Mouse (Mus musculus) embryonic fibroblast, embryonic 13.5 days (primary cell): ENCODE data around the gene Limk2.

Source experiments
- CTCF ChIP-seq: IDR thresholded peaks from 2 replicates; pipeline ENCODE4 v1.5.1; 2011; ENCODE audit warnings: mild to moderate bottlenecking, control low read depth, low read length, moderate library complexity, borderline replicate concordance; ENCODE audit not compliant: insufficient read depth
- POLR2A ChIP-seq: IDR thresholded peaks from 2 replicates; pipeline ENCODE4 v1.6.1; 2011; ENCODE audit warnings: low read depth, mild to moderate bottlenecking, control low read depth, low read length, moderate library complexity

- TF ChIP-seq POLR2A (no peak), CTCF (no peak)
Measured at GRCm38 (mm10) chr11:3382602-3383594, 26.1 kb downstream of the Limk2 start.
